Mouse (Mus musculus): ENCODE measurements around the gene Napsa. TPM values are rescaled to one million over a fixed set of nuclear protein-coding genes. Genes with fewer than 3 reads are reported as not detected.

The Napsa gene
- total RNA-seq, 2 experiments from 2014 or later: 0.25 TPM; not detected in 1

DNA sequence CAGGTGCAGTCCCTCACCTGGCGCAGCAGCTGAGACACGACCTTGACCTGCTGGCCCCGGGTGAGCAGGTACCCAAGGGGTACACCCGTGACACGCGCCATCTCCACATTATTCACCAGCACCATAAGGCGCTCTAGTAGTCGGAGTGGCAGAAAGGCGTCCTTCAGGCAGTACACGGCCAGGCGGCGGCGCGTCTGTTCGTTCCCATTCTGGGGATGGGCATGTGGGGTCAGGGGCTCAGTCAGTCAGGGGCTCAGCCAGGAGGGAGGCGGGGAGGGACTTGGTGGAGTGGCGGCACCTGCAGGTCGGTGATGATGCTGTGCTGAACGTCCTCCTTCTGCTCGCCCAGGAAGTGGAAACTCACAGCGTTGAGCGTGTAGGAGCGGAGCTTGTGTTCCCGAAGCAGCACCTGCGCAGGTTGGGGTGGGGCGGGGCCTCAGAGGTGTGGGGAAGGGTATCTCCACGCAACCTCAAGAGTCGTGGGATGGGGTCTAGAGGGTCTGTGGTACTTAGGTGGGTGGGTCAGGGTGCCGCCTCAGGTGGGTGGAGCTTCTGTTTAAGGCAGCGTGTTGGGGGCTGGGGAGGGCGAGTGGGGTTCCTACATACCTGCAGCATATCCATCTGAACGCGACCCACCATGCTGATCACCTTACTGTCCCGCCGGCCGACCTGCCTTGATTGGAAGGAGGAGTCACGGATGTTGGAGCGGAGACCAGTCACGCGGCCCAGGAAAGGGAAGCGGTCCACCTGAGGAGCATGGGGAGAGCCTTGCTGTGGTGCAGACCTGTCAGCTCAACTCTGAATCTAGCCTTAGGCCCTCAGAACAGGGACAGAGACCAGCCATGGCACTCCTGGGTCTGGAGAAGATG, 33.2 kb upstream of the Napsa start:
- DNase-seq: no peak

DNA sequence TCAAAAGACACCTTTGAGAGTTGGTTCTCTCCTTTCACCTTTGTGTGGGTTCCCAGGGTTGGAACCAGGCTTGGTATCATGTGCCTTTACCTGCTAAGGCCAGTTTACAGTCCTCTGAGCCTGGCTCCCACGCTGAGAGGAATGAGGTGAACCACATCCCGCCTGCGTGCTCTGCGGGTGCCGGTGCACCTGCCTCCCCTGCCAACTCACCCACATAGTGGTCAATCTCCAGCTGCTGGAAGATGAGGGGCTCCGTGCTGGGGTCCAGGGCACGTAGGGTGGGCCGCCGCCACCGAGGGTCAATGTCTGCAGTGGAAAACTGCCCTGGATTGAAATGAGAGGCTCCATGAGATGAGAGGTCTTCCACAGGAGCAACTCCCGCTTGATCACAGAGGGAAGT, 29.6 kb upstream of the Napsa start:
- no peak for DNase-seq

DNA sequence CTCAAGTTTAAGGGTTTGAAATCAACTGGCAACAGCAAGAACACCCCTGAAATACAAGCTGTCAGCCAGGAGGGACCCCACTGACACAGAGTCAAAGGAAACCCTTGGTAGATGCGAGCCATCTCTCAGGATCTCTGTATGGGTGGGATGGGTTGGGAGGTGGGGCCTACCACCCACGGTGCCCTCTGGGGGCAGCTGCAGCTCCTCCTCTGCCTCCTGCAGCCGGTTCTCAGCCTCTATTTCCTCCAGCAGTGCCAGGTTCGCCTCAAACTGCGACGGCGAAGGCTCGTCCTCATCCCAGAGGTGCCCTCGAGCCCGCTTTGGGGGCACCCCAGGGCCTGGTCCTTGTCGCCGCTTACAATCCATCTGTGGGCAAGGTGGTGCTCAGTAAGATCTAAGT, 29.1 kb upstream of the Napsa start:
- no peak for DNase-seq

DNA sequence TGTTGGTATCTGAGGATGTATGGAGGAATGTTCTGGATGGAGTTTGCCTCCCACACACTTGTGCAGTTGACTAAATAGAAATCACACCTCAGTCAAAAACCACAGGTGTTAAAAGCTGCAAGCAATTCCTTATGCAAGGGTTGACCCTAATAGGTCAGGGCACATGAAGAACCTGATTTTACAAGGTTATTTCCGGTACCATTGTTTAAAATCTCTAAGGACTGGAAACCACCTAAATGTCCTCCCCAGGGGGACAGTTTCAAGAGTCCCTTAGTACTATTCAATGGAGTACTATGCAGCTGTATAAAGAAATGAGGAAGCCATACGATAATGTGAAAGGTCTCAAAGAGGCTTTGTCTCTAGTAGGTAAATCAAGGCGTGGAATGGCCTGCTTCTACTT, 25.9 kb upstream of the Napsa start:
- no peak for DNase-seq

DNA sequence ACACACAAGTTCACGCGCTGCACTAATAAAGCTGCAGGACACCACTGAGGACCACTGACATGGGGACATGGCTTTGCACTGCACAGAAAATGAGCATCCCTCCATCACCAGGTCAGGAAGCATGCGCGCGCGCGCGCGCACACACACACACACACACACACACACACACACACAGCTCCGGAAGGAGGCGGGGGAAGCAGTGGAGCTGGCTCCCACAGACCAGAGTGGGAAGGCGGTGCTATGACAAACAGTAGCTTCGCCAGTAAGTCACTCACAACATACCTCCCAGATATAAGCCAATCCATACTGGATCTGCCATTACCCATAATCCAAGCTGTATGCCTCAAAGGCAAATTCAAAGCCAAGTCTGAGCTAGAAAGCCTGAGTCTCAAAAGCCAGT, 25.1 kb upstream of the Napsa start:
- no peak for DNase-seq

DNA sequence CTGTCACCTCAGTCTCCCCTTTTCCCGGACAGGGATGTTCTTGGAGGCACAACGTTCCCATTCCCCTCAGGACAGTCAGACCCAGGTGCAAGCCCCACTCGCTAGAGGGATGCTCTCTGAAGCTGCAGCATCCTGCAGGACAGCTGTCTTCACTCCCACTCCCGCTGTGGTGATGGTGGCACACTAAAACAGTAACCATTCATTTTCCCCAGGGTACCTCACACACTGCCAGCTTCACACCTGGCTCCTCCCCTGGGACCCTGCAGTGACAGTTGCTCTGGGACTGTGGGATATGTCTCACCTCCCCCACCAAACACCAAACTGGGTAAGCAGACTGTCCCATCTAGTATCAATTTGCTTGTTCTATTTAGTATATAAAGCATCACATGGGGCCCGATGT, 24.5 kb upstream of the Napsa start:
- no peak for DNase-seq

DNA sequence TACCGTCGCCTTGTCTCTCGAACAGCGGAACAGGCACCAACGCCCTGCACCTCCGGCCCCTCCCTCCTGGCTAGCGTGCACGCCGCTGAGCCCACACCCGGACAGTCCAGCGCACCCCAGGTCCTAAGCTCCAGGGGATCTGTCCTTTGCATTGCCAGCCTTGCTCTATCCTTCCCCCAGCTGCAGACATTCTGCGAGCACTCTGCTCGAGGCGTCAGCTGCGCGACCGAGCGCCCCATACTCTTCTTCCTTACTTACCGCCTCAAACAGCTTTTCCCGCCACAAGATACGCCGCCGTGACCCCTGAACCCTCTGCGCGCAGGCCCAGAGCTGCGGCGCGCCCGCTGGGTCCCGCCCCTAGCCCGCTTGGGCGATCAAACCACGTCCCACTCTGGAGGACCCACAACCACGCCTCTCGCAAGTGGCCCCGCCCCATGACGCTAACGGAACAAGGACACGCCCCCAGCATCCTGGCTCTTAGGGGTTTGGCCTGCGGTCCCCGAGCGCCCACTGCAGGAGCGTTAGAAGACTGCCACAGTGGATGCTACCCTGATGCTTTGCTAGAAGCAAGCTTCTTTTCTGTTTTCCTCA, 23.6 kb upstream of the Napsa start, which contains the start of gene Pold1:
TSS of gene Pold1 (minus strand) at position 353 of the 591 bp plus-strand sequence.
- DNase-seq: peak; percentile 99

DNA sequence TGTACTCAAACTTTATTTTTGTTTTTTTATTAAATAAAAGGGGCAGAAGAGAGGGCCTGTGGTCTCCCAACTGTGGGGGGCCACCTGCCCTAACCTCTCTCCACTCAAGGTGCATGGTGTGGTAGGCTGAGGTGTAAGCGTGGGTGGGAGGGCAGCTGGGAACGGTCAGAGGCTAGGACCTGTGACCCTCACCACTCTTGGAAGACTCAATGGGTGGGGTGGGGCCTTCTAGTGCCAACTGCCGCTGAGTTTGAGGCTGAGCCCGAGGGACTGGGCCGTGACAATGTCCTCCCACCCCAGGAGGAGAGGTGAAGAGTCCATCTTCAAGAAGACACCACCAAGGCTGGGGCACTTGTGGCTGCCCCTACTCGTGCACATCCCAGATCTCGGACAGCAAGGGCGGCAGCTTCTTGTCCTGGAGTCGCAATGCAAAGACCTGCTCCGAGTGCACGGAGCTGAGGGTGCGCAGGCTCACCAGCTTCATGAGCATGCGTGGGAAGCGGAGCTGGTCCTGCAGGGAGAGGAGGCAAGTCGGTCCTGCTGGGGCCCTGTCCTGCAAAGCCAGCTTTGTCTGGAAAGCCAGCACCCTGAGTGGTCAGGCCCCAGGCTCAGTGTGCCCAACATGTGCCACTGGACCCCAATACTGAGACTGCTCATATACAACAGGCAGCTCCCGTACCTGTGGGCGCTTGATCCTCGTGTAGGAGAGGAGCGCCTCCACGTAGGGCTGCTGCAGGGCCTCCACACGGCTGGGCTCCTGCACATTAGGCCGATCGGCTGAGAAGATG, 22.4 kb upstream of the Napsa start:
- no peak for DNase-seq

DNA sequence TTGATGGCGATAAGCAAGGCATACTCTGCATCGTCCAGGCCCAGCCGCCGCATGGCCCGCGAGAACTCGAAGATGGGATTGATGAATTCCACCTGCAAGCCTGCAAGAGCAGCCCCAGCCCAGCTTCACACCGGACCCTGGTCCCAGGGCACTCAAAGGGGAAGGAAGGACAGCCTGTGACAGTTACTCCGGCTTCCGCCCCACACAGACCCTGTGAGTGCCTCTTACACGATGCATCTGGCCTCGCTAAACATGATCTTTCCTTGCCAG, 21.8 kb upstream of the Napsa start:
- no peak for DNase-seq

DNA sequence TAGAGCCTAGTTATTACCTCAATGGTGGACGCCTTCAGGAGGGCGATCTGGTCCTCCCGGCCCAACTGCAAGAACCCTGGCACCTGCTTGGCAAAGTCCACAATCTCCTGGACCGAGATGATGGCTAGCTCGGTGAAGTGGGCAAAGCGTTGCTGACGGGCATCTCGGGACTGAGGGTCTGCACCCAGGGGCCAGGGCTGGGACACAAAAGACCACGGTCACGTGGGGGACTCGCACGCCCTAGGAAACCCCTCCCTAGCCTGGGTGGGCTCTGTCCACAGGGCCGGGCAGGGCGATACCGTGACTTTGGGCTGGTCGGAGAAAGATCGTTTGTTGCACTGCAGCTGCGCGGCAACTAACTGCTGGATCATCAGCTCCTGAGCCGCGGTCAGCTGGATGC, 20.9 kb upstream of the Napsa start:
- no peak for DNase-seq

DNA sequence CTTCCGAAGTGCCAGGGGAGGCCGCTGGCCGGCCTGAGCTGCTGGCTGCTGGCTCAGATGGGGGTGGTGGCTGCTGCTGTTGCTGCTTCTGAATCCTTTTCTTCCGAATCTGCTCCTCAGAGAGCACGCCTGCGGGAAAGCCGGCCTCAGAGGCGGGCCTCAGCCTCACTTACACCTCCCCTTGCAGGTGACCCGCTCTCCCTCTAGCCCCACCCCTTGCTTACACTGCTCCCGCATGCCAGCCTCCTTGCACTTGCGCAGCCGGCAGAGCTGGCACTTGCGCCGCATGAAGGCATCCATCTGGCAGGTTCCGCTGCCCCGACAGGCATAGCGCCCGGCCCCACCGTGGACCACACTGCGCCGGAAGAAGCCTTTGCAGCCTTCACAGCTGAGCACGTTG, 20.4 kb upstream of the Napsa start:
- no peak for DNase-seq

DNA sequence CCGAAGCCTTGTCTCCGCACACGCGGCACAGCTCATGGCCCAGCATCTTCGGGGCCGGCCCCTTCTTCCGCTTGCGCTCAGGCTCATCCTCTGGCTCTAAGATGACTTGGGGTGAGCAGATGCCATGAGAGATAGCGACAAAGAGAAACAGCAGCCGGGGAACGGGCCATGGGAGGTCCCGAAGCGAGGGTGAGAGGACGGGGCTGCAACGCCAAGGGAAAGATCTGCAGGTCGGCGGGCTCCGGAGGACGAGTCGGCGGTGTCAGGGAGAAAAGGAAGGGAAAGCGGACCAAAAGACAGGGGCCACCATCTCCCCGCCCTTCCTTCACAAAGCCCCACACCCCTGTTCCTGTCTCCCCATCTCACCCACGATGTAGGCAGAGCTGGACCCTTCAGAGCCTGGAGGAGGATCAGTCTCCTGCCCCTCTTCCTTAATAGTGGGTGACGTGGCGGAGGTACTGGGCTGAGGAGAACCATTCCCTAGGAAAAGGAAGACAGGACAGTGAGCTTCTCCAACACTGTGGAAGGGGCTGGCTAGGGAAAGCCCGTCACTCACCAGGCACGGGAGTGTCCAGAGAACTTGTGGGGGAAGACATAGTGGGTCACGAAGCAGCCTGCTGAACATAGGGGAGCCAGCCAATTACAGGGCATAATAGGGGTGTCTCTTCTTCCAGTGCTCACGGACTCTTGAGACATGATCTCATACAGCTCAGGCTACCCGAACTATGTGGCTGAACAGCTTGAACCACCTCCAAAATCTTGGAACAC, 19.9 kb upstream of the Napsa start:
- no peak for DNase-seq

DNA sequence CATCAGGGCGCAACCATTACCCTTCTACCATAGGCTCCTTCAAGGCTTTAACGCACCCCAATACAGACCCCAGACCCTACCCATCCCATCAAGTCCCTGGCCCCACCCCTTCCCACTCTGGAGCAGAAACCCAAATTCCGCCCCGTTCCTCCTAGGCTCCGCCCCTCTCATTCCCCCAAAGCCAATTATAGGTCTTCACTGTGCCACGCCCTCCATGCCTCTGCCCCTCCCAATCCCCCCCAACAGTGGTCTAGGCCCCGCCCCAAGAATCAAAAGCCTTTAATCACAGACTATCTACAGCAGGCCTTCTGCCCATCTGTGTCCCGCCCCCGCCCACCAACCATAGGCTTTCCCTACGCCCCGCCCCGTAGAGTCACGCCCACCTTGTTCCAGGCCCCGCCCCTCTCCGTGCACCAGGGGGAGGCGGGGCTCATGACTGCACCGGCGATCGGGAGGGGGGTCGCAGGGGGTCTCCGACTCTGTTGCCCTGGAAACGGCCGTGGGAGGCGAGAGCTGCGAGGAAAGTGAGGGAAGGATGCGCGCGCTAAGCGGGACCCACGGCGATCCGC, 18.9 kb upstream of the Napsa start:
- DNase-seq: peak in 1 of 2 experiments; percentile 60

DNA sequence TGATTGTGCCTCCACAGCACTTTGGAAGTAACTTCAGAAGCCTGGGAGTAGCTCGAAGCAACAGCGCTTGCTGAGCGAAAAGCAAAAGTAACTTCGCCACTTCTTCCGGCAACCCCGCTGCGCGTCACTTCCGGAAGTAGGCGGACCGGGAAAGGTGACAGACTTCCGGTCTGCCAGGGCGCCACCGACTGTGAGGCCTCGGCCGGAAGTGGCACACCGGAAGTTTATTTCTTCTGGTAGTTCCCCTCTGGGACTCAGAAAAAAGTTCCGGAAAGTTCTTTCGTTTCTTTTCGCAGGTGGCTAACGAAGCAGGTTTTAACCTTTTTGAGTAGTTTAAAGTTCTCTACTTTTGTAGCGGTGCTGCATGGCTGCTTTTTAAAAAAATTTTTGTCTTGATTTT, 18.4 kb upstream of the Napsa start, which contains the start of gene Nr1h2:
TSS of gene Nr1h2 (minus strand) at position 126 of the 400 bp plus-strand sequence.
- peak; percentile 92 to 93 for DNase-seq

DNA sequence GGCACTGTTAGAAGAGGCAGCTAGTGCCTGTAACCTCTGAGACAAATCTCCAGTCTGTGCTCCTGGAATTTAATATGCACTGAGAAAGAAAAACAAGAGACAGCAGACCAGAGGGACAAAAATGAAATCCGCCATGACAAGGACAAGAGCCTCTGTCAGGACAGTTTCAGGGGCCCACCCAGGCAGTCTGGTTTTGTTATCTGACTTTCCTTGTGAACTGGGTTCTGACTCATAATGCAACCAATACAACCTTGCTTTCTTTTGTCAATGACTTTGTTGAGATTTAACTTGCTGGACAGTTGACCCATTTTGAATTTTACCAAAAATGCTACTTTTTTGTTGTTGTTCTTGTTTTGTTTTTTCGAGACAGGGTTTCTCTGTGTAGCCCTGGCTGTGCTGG, 14.6 kb upstream of the Napsa start:
- no peak for DNase-seq

DNA sequence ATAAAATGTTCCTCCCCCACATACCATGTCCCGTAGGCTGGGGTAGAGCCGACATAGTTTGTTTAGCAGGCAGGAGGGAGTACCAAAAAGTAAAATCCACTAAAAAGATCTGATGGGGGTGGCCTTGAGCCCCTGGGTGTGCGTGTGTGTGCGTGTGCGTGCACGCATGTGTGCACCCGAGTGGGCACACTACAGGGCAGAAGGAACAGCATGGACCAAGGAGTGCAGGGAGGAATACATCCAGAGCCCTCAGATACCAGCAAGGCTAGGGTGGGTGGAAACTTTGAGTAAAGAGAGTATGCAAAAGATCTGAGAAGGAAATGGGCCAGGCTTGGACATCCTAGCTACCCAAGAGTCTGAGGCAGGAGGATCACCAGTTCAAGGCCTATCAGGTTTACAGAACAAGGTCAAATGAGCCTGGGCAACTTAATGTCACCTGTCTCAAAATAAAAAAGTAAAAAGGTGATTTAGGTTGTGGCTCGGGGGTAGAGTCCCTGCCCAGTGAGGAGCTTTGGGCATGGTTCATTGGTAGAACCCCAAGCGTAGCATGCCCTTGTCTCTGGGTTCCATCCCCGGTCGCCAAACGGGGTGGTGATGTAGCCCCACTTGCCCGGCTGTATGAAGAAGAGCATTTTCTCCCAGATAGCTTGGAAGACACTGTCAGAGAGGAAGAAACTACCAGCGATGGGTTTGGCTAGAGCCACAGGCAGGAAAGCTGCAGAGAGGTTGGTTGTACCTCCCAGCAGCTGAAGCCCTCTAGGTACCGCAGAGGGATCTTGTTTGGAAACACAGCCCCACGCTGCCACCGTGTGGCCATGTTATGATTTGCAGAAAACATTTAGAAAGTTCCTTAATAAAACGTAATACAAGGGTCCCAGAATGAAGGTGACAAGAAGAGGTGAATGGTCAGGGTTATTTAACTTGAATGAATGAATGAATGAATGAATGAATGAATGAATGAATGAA, 11.5 kb upstream of the Napsa start:
- peak; percentile 67 to 70 for DNase-seq

DNA sequence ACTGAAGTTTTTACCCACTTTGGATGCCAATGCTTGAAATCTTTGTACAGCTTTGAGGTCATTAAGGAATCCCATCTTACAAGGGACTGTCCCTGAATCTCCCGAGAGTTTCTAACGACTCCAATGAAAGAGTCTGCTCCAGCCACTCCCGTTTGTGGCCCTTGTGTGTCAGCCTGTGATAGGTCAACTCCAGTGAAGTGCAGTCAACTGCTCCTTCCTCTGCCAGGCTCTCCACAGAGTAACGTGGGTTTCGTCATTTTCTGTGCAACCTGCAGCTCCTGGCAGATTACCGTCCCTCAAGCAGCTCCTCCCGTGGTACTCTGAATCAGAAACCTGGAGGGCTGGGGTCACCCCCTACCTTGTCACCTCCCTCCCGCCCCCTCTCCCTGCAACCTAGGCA, 8.9 kb upstream of the Napsa start:
- DNase-seq: no peak

DNA sequence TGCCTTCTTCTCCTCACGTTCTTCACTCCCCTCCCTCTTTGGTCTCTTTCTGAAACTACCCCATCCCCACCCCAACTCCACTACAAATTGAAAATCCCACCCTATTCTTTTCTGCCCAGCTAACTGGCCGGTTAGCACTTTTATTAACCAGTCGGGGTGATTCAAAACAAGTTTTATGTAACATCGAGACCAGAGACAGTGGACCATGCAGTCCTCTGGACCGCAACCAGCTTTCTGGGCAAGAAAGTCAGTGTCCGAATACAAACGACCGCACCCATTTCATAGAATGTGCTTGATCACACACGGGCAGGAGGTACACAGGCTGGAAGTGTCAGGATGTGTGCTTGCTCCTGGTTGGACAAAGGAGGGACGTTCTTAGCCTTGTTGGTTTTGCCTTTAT, 7.7 kb upstream of the Napsa start:
- DNase-seq: no peak

DNA sequence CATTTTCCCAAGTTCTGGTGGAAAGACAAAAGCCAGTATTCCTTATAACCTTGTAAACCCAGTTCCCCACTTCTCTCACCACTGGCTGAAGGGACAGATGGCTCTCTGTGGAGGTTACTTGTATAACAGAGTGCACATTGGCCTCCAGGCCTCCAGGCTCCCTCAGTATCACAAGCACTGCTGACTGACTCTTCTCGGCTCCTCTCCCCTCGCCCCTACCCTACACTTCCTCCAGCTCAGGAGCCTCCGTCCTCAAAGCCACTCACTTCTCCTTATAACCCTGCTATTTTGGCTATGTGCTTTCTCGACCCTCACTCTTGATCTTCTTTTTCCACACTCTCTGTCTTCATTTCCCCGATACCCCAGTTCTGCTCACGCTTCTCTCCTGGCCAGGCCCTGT, 6.8 kb upstream of the Napsa start:
- no peak for DNase-seq

DNA sequence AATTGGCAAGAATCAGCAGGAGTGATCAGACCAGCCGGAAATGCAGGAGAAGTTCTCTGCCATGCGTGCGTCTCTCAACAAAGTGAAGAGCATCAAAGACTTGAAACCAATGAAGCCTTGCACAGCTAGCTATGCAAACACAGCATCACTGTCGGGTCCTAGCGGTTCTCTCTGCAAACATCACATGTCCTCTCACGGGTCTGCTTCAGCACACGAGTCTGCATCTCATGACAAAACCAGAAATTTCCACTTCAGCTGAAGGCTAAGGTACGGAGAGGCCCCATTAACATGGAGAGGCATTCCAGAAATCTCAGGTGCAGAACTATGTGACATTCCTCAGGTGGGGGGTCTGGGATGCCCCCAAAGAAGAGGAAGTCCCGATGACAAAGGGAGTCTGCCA, 3.4 kb upstream of the Napsa start:
- DNase-seq: no peak

DNA sequence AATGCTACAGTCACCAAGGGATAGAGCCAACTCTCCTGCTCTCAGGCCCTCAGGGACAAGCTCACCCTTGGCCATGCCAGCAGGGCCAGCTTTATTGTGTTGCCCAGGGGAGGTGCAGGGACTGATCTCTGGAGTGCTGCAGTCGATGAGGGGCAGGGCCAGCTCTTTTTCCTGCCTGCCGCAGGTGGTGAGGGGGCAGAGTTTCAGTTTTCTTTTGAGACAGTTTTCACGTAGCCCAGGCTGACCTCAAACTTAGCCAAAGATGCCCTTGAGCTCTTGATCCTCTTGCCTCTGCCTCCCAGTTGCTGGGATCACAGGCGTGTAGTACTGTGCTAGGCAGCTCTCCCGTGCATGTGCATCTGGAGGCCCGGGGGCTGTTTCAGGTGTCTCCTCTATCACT, 1.2 kb upstream of the Napsa start:
- no peak for DNase-seq

Measured in layer of hippocampus, postnatal 36 days (tissue).